Mouse (Mus musculus) forebrain, postnatal 0 days (tissue): ENCODE measurements around the gene Ubac2. TPM values are rescaled to one million over a fixed set of nuclear protein-coding genes. Genes with fewer than 3 reads are reported as not detected.

ENCODE experiments used
- ATAC-seq: fragments of 200-750 bp; cut with Nextera tagmentation; 2 replicates; pipeline ENCODE4 v1.8.0; 2017; ENCODE audit warnings: mild to moderate bottlenecking, moderate library complexity
- DNase-seq: peaks from one replicate; pipeline ENCODE4 v3.0.0-alpha.2; 2015
- H3K27ac ChIP-seq: fragments of 300-500 bp; sonication (generic); 2 replicates; pipeline ENCODE4 v1.5.1; 2014; ENCODE audit warnings: low read depth, mild to moderate bottlenecking, antibody characterized with exemption, low read length, moderate library complexity, mixed read lengths
- H3K27me3 ChIP-seq: fragments of 300-500 bp; sonication (generic); 2 replicates; pipeline ENCODE4 v1.6.1; 2014; ENCODE audit warnings: mild to moderate bottlenecking, low read length, mixed read lengths; ENCODE audit not compliant: insufficient read depth
- H3K36me3 ChIP-seq: fragments of 300-500 bp; sonication (generic); 2 replicates; pipeline ENCODE4 v1.6.1; 2014; ENCODE audit warnings: mild to moderate bottlenecking, moderate library complexity; ENCODE audit not compliant: insufficient read depth
- H3K4me1 ChIP-seq: fragments of 300-500 bp; sonication (generic); 2 replicates; pipeline ENCODE4 v1.6.1; 2014; ENCODE audit warnings: antibody characterized with exemption; ENCODE audit not compliant: insufficient read depth
- H3K4me2 ChIP-seq: fragments of 300-500 bp; sonication (generic); 2 replicates; pipeline ENCODE4 v1.6.1; 2014; ENCODE audit warnings: low read depth, mild to moderate bottlenecking, moderate library complexity
- H3K4me3 ChIP-seq: fragments of 300-500 bp; sonication (generic); 2 replicates; pipeline ENCODE4 v1.5.1; 2014; ENCODE audit warnings: low read depth, low read length, mixed read lengths
- H3K9ac ChIP-seq: fragments of 300-500 bp; sonication (generic); 2 replicates; pipeline ENCODE4 v1.6.1; 2014; ENCODE audit warnings: mild to moderate bottlenecking
- H3K9me3 ChIP-seq: fragments of 300-500 bp; sonication (generic); 2 replicates; pipeline ENCODE4 v1.6.1; 2016; ENCODE audit warnings: low read length
- CTCF ChIP-seq: sonication (generic); IDR thresholded peaks from 2 replicates; pipeline ENCODE4 v1.5.1; 2016; ENCODE audit warnings: antibody characterized with exemption, control low read depth, low read depth
- WGBS: fragments of 180-500 bp; shearing (Covaris S2); extraction: QIAGEN DNeasy Blood & Tissue Kit; methylation state at CpG from one replicate; pipeline ENCODE4 v1.1.7; 2014; 5-methylcytosine and 5-hydroxymethylcytosine counted together
- polyA plus RNA-seq: library from polyadenylated mRNA; unstranded; fragments of >200 nt; fragmentation: Nextera tagmentation; extraction: Ambion mirVana; gene quantifications from 2 replicates; pipeline ENCODE4 v1.2.1, GENCODE M21; 2015
- total RNA-seq: library from RNA; depleted of rRNA; stranded (reverse); fragments of >200 nt; gene quantifications from 2 replicates; pipeline ENCODE4 v1.2.3, GENCODE M21; 2014

Gene Ubac2
- total and polyA plus RNA-seq, 2 experiments from 2014 or later: 41.9 to 52.6 TPM

DNA sequence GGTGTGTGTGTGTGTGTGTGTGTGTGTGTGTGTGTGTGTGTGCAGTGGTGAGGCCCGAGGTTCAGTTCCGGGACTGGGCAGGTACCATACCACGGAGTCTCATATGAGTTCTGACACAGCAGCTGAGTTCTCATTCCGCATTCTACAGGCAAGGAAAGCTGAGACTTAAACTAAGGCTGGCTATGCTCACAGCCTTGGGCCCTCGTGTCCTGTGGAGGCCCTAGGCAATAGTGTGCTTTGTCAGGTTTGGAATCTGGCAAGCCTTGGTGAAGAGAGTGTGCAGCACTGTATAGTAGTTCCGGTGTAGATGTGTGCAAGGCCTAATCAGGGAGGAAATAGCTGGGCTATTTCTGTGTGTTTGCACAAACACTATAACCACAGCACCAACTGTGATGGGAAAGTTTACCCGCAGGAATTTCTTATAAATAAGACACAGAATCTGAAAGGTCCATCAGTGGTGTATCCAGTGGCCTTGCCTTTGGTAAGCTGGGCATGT is 25.0 kb downstream of the Ubac2 start:
- no peak for ATAC-seq
- H3K27ac ChIP-seq: no peak overlapping the region

DNA sequence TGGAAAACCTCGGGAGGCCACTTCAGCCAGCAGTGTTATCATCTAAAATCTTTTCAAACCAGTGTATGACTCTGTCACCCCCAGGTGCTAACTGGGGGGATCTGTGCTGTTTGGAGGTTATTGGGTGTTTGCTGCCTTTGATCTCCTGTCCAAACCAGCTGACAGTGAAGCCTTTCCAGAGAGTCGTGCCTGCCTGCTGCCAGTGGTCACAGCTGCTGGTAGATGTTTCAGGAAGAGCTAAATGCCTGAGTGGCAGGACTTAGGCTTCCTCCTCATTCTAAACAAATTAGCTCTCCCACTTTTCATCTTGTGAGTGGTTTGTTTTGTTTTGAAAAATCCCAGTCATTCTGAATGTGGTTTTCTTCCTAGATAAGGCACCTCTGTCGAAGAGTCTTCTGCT is 26.3 kb downstream of the Ubac2 start:
- Histone ChIP-seq H3K9ac (no peak overlapping the region), H3K36me3 (peaks cover 21% of the 10 kb centered on the region), H3K4me3 (no peak overlapping the region), H3K9me3 (no peaks in the 10 kb centered on the region), H3K27ac (no peak overlapping the region), H3K4me2 (no peak overlapping the region), H3K27me3 (no peaks in the 10 kb centered on the region), H3K4me1 (no peaks in the 10 kb centered on the region)
- ATAC-seq: no peak
- no peak for TF ChIP-seq CTCF
- DNase-seq: no peak
- 71% methylated on average over 3 of the region's 3 CpGs for WGBS

More for the DNA sequence above, 25.0 kb downstream of the Ubac2 start:
- Histone ChIP-seq H3K36me3 (peaks cover 15% of the 10 kb centered on the region), H3K4me2 (no peak overlapping the region), H3K9ac (no peak overlapping the region), H3K27me3 (no peaks in the 10 kb centered on the region), H3K4me3 (no peak overlapping the region), H3K4me1 (no peaks in the 10 kb centered on the region), H3K9me3 (no peaks in the 10 kb centered on the region)
- TF ChIP-seq CTCF: no peak
- WGBS: 92% methylated on average over 7 of the region's 7 CpGs
- DNase-seq: no peak

DNA sequence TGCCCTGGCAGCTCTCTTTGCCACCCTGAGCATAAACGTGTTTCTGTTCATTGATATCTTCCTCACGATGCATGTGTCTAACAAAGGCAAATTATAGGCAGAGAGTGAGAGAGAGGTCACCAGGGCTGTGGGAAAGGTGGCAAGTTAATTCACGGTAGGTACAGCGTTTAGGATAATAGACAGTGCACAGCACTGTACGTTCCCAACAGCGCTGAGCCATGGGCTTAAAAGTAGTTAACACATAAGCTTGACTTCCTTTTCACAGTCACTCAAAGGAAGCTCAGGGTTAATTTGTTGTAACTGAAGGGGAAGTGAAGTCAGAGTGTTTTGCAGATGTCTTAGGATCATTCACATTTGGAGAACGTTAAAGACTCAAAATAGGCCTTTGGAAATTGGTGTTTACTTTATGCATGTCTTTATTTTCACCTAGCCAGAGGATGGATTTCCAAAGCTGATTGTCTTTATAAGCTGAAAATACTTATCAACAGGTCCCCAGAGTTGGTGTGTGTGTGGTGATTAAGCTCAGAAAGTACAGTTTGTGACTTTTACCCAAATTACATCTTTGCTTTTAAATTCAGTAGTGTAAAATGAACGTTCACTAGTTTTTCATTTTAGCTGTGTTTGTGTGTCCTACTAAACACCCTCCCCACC is 28.0 kb downstream of the Ubac2 start:
- no peaks in the 10 kb centered on the region for H3K9me3 ChIP-seq
- ATAC-seq (no peak), DNase-seq (no peak)
- H3K4me2 ChIP-seq: no peak overlapping the region
- TF ChIP-seq CTCF: no peak
- H3K36me3 ChIP-seq: peaks cover 27% of the 10 kb centered on the region
- H3K4me3 ChIP-seq: no peak overlapping the region
- H3K4me1 ChIP-seq: no peaks in the 10 kb centered on the region
- H3K9ac ChIP-seq: no peak overlapping the region
- no peaks in the 10 kb centered on the region for H3K27me3 ChIP-seq
- no peak overlapping the region for H3K27ac ChIP-seq
- WGBS: 83% methylated on average over 8 of the region's 8 CpGs

- no peaks in the 10 kb centered on the region for H3K27me3 ChIP-seq
- no peaks in the 10 kb centered on the region for H3K4me1 ChIP-seq
- H3K4me2 ChIP-seq: no peak overlapping the region
- WGBS: 92% methylated on average over 11 of the region's 11 CpGs
- no peak overlapping the region for H3K27ac ChIP-seq
- no peak for DNase-seq
- no peak for TF ChIP-seq CTCF
- no peaks in the 10 kb centered on the region for H3K9me3 ChIP-seq
- H3K36me3 ChIP-seq: peaks cover 34% of the 10 kb centered on the region
- H3K4me3 ChIP-seq: no peak overlapping the region
- no peak overlapping the region for H3K9ac ChIP-seq
- no peak for ATAC-seq
Measured at GRCm38 (mm10) chr14:121906992-121907681, 28.7 kb downstream of the Ubac2 start.

GRCm38 (mm10) chr14:121909868-121910267 is 31.4 kb downstream of the Ubac2 start:
- H3K27ac ChIP-seq: no peak overlapping the region
- DNase-seq (no peak), ATAC-seq (no peak)
- no peaks in the 10 kb centered on the region for H3K4me1 ChIP-seq
- H3K9ac ChIP-seq: no peak overlapping the region
- no peaks in the 10 kb centered on the region for H3K27me3 ChIP-seq
- H3K36me3 ChIP-seq: peaks cover 35% of the 10 kb centered on the region
- no peak overlapping the region for H3K4me2 ChIP-seq
- H3K4me3 ChIP-seq: no peak overlapping the region
- no peak for TF ChIP-seq CTCF
- no peaks in the 10 kb centered on the region for H3K9me3 ChIP-seq
- 97% methylated on average over 6 of the region's 6 CpGs for WGBS

- Histone ChIP-seq H3K4me2 (no peak overlapping the region), H3K4me3 (no peak overlapping the region), H3K9me3 (no peaks in the 10 kb centered on the region), H3K27ac (no peak overlapping the region), H3K27me3 (no peaks in the 10 kb centered on the region), H3K4me1 (no peaks in the 10 kb centered on the region), H3K9ac (no peak overlapping the region), H3K36me3 (peaks cover 44% of the 10 kb centered on the region)
- ATAC-seq: no peak
- no peak for DNase-seq
- WGBS: 93% methylated on average over 7 of the region's 7 CpGs
- TF ChIP-seq CTCF: no peak
Measured at GRCm38 (mm10) chr14:121912501-121912900, 34.1 kb downstream of the Ubac2 start.

GRCm38 (mm10) chr14:121915143-121915542 is 36.7 kb downstream of the Ubac2 start:
- H3K4me3 ChIP-seq: no peak overlapping the region
- H3K9me3 ChIP-seq: no peaks in the 10 kb centered on the region
- ATAC-seq (no peak), DNase-seq (no peak)
- no peak overlapping the region for H3K9ac ChIP-seq
- no peak overlapping the region for H3K27ac ChIP-seq
- no peak for TF ChIP-seq CTCF
- no peaks in the 10 kb centered on the region for H3K4me1 ChIP-seq
- H3K36me3 ChIP-seq: peaks cover 38% of the 10 kb centered on the region
- H3K4me2 ChIP-seq: no peak overlapping the region
- no peaks in the 10 kb centered on the region for H3K27me3 ChIP-seq
- 91% methylated on average over 5 of the region's 5 CpGs for WGBS
